Mouse (Mus musculus) hindbrain, embryonic 13.5 days (tissue): Measurements from ENCODE around the gene Gm973. TPM values are rescaled to one million over a fixed set of nuclear protein-coding genes. Genes with fewer than 3 reads are reported as not detected.

Source experiments
- ATAC-seq: fragments of 200-750 bp; cut with Nextera tagmentation; 2 replicates; pipeline ENCODE4 v1.8.0; 2017; ENCODE audit warnings: moderate TSS enrichment; ENCODE audit not compliant: low FRiP score
- H3K27ac ChIP-seq: fragments of 300-500 bp; sonication (generic); 2 replicates; pipeline ENCODE4 v1.5.1; 2015; ENCODE audit warnings: inconsistent platforms, mild to moderate bottlenecking, moderate library complexity
- H3K27me3 ChIP-seq: fragments of 300-500 bp; sonication (generic); 2 replicates; pipeline ENCODE4 v1.6.1; 2015; ENCODE audit warnings: mild to moderate bottlenecking, inconsistent platforms
- H3K36me3 ChIP-seq: fragments of 300-500 bp; sonication (generic); 2 replicates; pipeline ENCODE4 v1.6.1; 2015; ENCODE audit warnings: mild to moderate bottlenecking, inconsistent platforms
- H3K4me1 ChIP-seq: fragments of 300-500 bp; sonication (generic); replicated peaks from 2 replicates; pipeline ENCODE4 v1.6.1; 2015; ENCODE audit warnings: inconsistent platforms
- H3K4me2 ChIP-seq: fragments of 300-500 bp; sonication (generic); 2 replicates; pipeline ENCODE4 v1.6.1; 2015; ENCODE audit warnings: inconsistent platforms, mild to moderate bottlenecking, moderate library complexity
- H3K4me3 ChIP-seq: fragments of 300-500 bp; sonication (generic); 2 replicates; pipeline ENCODE4 v1.5.1; 2015; ENCODE audit warnings: mild to moderate bottlenecking, inconsistent platforms
- H3K9ac ChIP-seq: fragments of 300-500 bp; sonication (generic); 2 replicates; pipeline ENCODE4 v1.6.1; 2015; ENCODE audit warnings: mild to moderate bottlenecking, inconsistent platforms
- H3K9me3 ChIP-seq: fragments of 300-500 bp; sonication (generic); 2 replicates; pipeline ENCODE4 v1.6.1; 2016; ENCODE audit warnings: inconsistent platforms
- WGBS: fragments of 180-500 bp; shearing (Covaris S2); methylation state at CpG from one replicate; pipeline ENCODE4 v1.1.7; 2015; 5-methylcytosine and 5-hydroxymethylcytosine counted together
- polyA plus RNA-seq: library from polyadenylated mRNA; unstranded; fragments of >200 nt; fragmentation: Nextera tagmentation; extraction: Ambion mirVana; gene quantifications from 2 replicates; pipeline ENCODE4 v1.2.1, GENCODE M21; 2015

Gene Gm973
- polyA plus RNA-seq, 1 experiment from 2014 or later, result 8.6 TPM

DNA sequence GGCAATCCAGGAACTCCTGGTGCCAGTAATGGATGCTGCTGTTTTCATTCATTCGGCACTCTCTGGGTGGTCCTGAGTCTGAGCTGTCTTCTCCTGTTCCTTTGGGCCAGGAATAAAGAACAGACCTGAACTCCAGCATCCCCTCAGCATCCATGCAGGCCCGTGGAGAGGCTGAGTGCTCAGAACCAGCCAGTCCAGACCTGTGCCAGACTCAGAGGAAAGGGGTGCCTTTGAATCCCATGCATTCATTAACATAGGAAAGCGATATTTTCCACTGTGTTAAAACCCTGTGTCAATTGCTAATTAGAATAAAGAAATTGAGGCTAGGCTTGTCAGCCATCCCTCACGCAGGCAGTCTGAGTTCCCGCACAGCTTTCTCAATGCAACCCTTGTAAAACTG is 37.6 kb downstream of the Gm973 start:
- Histone ChIP-seq H3K4me2 (no peak overlapping the region), H3K4me3 (no peak overlapping the region), H3K27ac (peak overlapping the region; percentile 23; the same call in 1 of the 2 replicates), H3K9me3 (no peaks in the 10 kb centered on the region), H3K36me3 (no peaks in the 10 kb centered on the region), H3K9ac (no peak overlapping the region), H3K27me3 (no peaks in the 10 kb centered on the region), H3K4me1 (peaks cover 15% of the 10 kb centered on the region)
- WGBS, result 35% methylated on average over 5 of the region's 5 CpGs
- peak; percentile 81 for ATAC-seq

DNA sequence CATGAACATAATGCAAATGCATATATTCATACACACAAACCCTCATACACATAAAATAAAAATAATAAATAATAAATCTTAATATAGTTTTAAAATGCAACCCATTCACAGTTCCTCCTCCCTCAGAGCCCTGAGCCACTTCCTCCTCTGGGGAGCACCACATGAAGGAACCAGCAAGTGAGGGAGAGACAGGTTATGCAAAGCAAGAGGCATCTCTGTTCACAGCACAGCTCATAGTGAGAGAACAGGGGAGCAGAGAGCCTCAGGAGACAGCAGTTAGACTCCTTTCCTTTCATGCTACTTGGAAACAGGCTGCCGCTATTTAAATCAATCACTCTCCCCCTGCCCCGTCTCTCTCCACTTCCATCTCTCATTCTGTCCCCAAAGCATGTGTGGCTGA is 47.5 kb downstream of the Gm973 start:
- H3K4me2 ChIP-seq, result no peak overlapping the region
- no peak for ATAC-seq
- 54% methylated on average over 2 of the region's 2 CpGs for WGBS
- no peak overlapping the region for H3K27ac ChIP-seq
- H3K9ac ChIP-seq, result no peak overlapping the region
- H3K4me3 ChIP-seq, result no peak overlapping the region
- H3K27me3 ChIP-seq, result no peaks in the 10 kb centered on the region
- H3K4me1 ChIP-seq, result no peaks in the 10 kb centered on the region
- H3K9me3 ChIP-seq, result peaks cover 6% of the 10 kb centered on the region; the same call in 1 of the 2 replicates
- H3K36me3 ChIP-seq, result 0 out of 2 replicates have a peak, but pooled peaks cover 4% of the 10 kb centered on the region

DNA sequence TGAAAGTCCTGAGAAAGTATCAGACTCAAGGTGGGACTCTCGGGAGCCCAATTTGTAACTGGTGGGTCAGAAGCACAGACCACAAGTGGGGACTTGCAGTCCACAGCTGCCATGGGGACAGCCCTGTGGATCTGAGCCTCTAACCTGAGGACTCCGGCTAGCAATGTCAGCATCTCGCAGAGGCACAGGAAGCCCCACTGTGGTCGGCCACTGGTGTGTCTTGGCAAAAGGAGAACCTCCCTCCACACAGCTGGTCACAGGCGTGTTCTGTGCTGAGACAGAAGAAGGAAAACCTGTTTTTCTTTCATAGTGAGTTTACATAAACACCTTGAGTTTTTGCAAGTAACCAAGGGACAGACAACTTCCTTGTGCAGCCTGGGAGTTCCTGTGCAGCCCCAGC is 49.7 kb downstream of the Gm973 start:
- Histone ChIP-seq H3K27me3 (no peaks in the 10 kb centered on the region), H3K9me3 (peaks cover 6% of the 10 kb centered on the region; the same call in 1 of the 2 replicates), H3K9ac (no peak overlapping the region), H3K36me3 (0 out of 2 replicates have a peak, but pooled peaks cover 4% of the 10 kb centered on the region), H3K4me3 (no peak overlapping the region), H3K27ac (no peak overlapping the region), H3K4me1 (no peaks in the 10 kb centered on the region), H3K4me2 (no peak overlapping the region)
- no peak for ATAC-seq
- 89% methylated on average over 5 of the region's 5 CpGs for WGBS

DNA sequence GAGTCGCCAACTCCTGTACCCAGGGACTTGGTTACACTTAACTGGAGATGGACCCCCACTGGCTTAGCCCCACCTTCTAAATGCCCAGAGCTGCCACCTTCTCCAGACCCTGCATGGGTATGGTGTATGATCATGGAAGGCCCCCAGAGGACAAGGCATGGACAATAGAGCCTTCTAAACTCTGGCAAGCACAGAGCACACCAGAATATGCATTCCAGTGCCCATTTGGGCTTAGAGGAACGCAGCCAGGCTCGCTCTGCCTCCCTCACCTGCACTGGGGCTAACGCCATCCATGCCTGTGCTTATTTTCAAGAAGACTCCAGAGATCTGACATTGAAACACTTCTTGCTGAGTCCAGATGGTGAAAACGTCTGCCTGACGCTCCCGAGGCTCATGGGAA is 50.2 kb downstream of the Gm973 start:
- H3K4me3 ChIP-seq, result no peak overlapping the region
- peaks cover 6% of the 10 kb centered on the region; the same call in 1 of the 2 replicates for H3K9me3 ChIP-seq
- H3K36me3 ChIP-seq, result 0 out of 2 replicates have a peak, but pooled peaks cover 4% of the 10 kb centered on the region
- 78% methylated on average over 7 of the region's 7 CpGs for WGBS
- H3K27ac ChIP-seq, result no peak overlapping the region
- H3K4me1 ChIP-seq, result no peaks in the 10 kb centered on the region
- H3K9ac ChIP-seq, result no peak overlapping the region
- ATAC-seq, result no peak
- H3K4me2 ChIP-seq, result no peak overlapping the region
- no peaks in the 10 kb centered on the region for H3K27me3 ChIP-seq

DNA sequence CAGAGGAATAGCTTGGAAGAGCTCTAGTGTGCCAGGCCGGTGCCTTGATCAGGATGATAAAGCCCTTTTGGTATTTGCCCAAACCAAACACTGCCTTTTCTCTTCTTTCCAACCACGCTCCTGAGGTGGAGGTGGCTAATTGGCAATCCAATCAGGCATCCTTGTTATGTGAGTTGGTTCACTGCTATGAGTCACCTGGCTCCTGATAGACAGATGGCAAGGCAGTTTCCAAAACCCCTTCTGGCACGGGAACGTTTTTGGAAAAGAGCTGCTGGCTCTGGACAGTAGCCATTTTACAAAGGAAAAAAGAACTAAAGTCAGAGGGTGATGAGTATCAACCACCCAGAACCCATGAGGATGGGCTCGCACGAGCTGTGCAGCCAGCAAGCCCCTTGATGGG is 50.9 kb downstream of the Gm973 start:
- H3K4me1 ChIP-seq, result no peaks in the 10 kb centered on the region
- no peak overlapping the region for H3K9ac ChIP-seq
- H3K27me3 ChIP-seq, result no peaks in the 10 kb centered on the region
- peaks cover 6% of the 10 kb centered on the region; the same call in 1 of the 2 replicates for H3K9me3 ChIP-seq
- no peak overlapping the region for H3K27ac ChIP-seq
- ATAC-seq, result no peak
- H3K36me3 ChIP-seq, result 0 out of 2 replicates have a peak, but pooled peaks cover 4% of the 10 kb centered on the region
- H3K4me3 ChIP-seq, result no peak overlapping the region
- H3K4me2 ChIP-seq, result no peak overlapping the region
- 79% methylated on average over 6 of the region's 6 CpGs for WGBS

DNA sequence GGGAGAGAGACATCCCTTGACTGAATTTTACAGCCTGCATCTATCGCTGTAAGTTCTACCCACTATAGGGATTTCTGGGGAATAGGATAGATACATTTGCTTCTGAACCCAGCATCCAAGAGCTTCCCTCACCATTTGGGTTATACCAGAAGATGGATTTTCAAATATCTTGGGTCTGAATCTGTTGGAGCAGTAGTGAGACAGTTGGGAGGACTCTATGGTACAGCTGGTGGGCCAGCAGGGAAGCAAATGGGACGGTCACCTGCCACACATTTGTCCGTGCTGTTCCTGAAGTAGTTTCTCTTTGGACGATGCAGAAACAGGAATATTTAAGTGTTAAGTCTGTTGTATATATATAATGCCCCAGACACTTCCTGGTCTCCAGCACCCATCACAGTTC is 51.5 kb downstream of the Gm973 start:
- H3K27ac ChIP-seq, result no peak overlapping the region
- no peaks in the 10 kb centered on the region for H3K27me3 ChIP-seq
- no peaks in the 10 kb centered on the region for H3K4me1 ChIP-seq
- 0 out of 2 replicates have a peak, but pooled peaks cover 4% of the 10 kb centered on the region for H3K36me3 ChIP-seq
- no peak overlapping the region for H3K4me2 ChIP-seq
- peaks cover 6% of the 10 kb centered on the region; the same call in 1 of the 2 replicates for H3K9me3 ChIP-seq
- no peak for ATAC-seq
- WGBS, result 88% methylated on average over 4 of the region's 4 CpGs
- no peak overlapping the region for H3K4me3 ChIP-seq
- H3K9ac ChIP-seq, result no peak overlapping the region

DNA sequence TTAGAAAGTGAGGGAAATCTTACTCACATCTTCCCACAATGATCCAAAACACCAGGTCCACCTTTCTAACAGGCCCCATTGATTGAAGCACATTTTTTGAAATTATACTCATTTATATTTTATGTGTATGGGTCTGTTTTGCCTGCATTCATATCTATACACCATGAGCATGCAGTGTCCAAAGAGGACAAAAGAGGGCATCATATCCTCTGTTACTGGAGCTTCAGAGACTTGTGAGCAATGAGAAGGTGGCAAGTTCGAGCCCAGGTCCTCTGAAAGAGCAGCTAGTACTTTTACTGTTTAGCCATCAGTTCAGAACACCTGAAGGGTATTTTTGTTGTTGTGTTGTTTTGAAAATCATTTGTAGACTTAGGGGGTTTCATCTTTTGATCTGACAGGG is 52.2 kb downstream of the Gm973 start:
- Histone ChIP-seq H3K36me3 (no peaks in the 10 kb centered on the region), H3K4me2 (no peak overlapping the region), H3K9ac (no peak overlapping the region), H3K27me3 (no peaks in the 10 kb centered on the region), H3K27ac (no peak overlapping the region), H3K4me1 (no peaks in the 10 kb centered on the region), H3K4me3 (no peak overlapping the region), H3K9me3 (peaks cover under 1% of the 10 kb centered on the region; the same call in 1 of the 2 replicates)
- no peak for ATAC-seq
- 94% methylated on average over 1 of the region's 1 CpGs for WGBS

DNA sequence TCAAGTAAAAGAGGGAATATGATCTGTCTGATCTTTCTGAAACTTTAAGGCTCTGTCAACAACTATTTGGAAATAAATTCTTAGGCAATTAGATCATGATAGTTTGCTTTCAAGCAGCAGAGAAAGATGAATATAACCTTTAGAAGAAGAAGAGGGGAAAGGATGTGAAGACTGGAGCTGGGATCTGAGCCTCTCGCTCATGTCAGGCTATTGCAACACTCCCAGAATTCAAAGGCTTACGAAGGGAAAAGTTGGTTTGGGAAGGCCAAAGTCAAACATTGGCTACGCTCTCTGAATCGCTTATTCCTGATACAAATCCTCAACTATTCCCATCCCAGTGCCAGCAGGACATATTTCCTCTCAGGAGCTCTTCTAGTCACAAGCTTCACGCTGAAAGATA is 53.2 kb downstream of the Gm973 start:
- Histone ChIP-seq H3K27ac (no peak overlapping the region), H3K4me1 (peaks cover 9% of the 10 kb centered on the region), H3K36me3 (no peaks in the 10 kb centered on the region), H3K4me3 (no peak overlapping the region), H3K27me3 (no peaks in the 10 kb centered on the region), H3K9ac (no peak overlapping the region), H3K4me2 (no peak overlapping the region), H3K9me3 (no peaks in the 10 kb centered on the region)
- WGBS, result 96% methylated on average over 5 of the region's 5 CpGs
- ATAC-seq, result no peak

DNA sequence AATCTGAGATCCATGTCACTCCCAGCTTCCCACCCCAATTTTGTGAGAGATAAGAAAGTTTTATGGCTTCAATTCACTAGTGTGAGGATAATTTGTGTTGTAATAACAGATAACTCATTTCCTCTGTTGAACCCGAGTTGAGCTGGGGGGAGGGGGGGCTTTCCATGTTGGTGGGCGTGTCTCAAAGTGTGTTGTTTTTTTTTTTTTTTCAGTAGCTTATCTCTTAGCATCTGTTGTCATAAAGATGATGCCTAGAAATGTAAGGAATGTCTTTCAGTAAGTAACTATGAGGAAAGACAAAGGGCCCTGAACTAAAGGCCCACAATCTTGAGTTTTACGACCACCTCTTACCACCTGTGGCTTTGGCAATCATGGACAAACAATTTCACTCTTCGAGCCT is 54.7 kb downstream of the Gm973 start:
- no peak for ATAC-seq
- H3K27me3 ChIP-seq, result no peaks in the 10 kb centered on the region
- H3K9me3 ChIP-seq, result no peaks in the 10 kb centered on the region
- no peak overlapping the region for H3K4me3 ChIP-seq
- no peak overlapping the region for H3K4me2 ChIP-seq
- no peak overlapping the region for H3K9ac ChIP-seq
- H3K36me3 ChIP-seq, result no peaks in the 10 kb centered on the region
- peaks cover 18% of the 10 kb centered on the region for H3K4me1 ChIP-seq
- WGBS, result 75% methylated on average over 4 of the region's 4 CpGs
- H3K27ac ChIP-seq, result no peak overlapping the region

DNA sequence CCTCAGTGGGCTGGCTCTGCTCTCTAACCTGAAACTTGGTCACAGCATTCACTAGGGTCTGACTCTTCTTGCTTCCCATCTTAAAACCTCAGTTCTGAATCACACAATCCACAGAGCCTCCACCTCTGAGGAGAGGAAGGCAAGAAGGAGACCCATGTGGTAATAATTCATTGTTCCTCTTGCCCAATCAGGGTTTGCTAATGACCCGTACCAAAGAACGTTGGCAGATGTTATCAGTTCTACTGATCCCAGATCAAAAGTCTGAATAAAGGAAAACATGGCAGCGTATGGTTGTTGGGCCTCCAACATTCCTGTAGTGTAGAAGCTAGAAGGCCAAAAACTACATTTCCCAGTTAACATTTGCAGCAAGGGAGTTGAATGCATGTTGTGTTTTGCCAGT is 55.4 kb downstream of the Gm973 start:
- WGBS, result 91% methylated on average over 3 of the region's 3 CpGs
- ATAC-seq, result no peak
- H3K27ac ChIP-seq, result no peak overlapping the region
- no peak overlapping the region for H3K9ac ChIP-seq
- H3K36me3 ChIP-seq, result no peaks in the 10 kb centered on the region
- H3K27me3 ChIP-seq, result 0 out of 2 replicates have a peak, but pooled peaks cover 3% of the 10 kb centered on the region
- H3K9me3 ChIP-seq, result no peaks in the 10 kb centered on the region
- peaks cover 18% of the 10 kb centered on the region for H3K4me1 ChIP-seq
- H3K4me3 ChIP-seq, result no peak overlapping the region
- no peak overlapping the region for H3K4me2 ChIP-seq

DNA sequence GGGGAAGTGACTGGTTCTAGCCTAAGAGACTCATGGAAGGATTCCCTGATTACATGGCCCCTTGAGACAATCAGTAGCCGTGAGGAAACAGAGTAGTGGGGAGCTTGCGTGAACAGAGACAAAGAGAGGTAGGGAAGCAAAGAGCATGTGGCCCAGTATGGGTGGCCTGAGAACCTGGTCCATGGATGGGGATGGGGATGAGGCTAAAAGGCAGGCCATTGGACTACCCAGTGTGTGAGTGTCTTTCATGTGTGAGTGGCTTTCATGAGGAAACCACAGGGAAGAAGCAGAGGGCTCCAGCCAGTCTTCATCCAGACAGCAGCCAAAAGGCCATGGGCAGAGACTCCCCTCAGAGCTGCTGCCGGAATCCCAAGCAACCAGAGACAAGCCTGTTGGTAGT is 57.8 kb downstream of the Gm973 start:
- Histone ChIP-seq H3K27ac (peak overlapping the region; percentile 88), H3K4me2 (peak overlapping the region; percentile 56), H3K36me3 (no peaks in the 10 kb centered on the region), H3K4me3 (no peak overlapping the region), H3K9me3 (no peaks in the 10 kb centered on the region), H3K27me3 (0 out of 2 replicates have a peak, but pooled peaks cover 5% of the 10 kb centered on the region), H3K4me1 (peaks cover 18% of the 10 kb centered on the region), H3K9ac (no peak overlapping the region; the same call in 1 of the 2 replicates)
- peak; percentile 27; the same call in 1 of the 2 replicates for ATAC-seq
- WGBS, result 54% methylated on average over 3 of the region's 3 CpGs

DNA sequence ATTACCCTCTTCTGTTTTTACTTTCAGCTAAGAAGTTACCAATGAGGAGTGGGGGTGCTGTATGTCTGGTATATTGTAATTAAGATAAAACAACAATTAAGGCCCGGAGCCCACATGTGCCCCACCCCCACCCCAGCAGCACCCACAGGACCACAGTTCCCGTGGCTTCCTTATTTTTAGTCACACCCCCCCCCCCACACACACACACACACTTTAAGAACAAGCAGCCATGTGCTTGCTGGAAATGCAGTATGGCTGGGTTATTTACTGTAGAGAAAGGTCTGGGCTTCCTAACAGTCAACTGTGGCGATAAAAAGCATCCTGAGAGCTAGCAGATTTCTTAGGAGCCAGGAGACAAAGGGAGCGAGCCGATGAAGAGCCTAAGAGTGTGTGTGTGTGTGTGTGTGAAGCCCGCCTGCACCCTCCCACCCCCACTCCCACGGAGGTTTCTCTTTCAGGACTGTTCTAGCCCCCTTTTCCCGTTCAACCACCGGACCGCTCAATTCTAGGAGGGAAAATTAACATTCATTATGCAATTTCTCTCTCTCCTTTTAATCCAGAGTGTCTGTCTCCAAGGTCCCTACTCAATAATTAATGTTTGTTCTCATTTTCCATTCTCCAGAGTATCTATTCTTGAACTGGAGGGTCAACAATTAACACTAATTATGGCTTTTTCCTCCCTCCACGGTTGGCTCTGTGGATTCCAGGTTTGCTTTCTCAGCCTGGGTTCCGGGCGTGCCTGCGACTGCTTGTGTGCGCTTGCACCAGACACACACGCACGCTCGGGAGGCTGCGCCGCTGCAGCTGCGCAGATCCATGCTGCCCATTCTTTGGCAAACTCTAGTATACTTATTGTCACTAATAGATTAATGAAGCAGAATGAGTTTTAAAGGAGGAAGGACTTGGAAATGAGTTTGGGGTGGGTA is 58.5 kb downstream of the Gm973 start:
- 0 out of 2 replicates have a peak, but pooled peaks cover 5% of the 10 kb centered on the region for H3K27me3 ChIP-seq
- peak overlapping the region; percentile 70 for H3K9ac ChIP-seq
- no peaks in the 10 kb centered on the region for H3K9me3 ChIP-seq
- H3K4me3 ChIP-seq, result peak overlapping the region; percentile 34
- H3K36me3 ChIP-seq, result no peaks in the 10 kb centered on the region
- 25% methylated on average over 21 of the region's 21 CpGs for WGBS
- H3K27ac ChIP-seq, result peak overlapping the region; percentile 88
- H3K4me2 ChIP-seq, result peak overlapping the region; percentile 56
- H3K4me1 ChIP-seq, result peaks cover 22% of the 10 kb centered on the region
- ATAC-seq, result peak; percentile 91
